Mouse (Mus musculus) monocyte, adult 5-6 weeks (primary cell): ENCODE results near the gene Pgpep1. TPM values are rescaled to one million over a fixed set of nuclear protein-coding genes. Genes with fewer than 3 reads are reported as not detected.

Experiments used
- ATAC-seq: fragments of 153-309, 156-312 bp; replicated peaks from 2 replicates; pipeline ENCODE4 v1.8.0; 2017; ENCODE audit warnings: mild to moderate bottlenecking; ENCODE audit not compliant: low TSS enrichment, insufficient number of reproducible peaks, severe bottlenecking, poor library complexity, low FRiP score
- total RNA-seq: library from RNA; stranded (forward); fragments of 200-1000, 200-491, 200-594 nt; gene quantifications from 3 replicates; pipeline ENCODE4 v1.2.3, GENCODE M21; 2017

Gene Pgpep1
- total RNA-seq = 2.3 to 4.9 TPM (median 3.3 TPM) in 3 replicates

- 0 out of 2 replicates have a peak, but pooled peaks have one; percentile 2 for ATAC-seq
These were observed at the start of gene Pgpep1 for GRCm38 (mm10) chr8:70660273-70660725. Gene Pgpep1, minus strand, starts transcription at chr8:70660388.

GRCm38 (mm10) chr8:70709794-70710193 lies 49.6 kb upstream of the Pgpep1 start:
- no peak for ATAC-seq

GRCm38 (mm10) chr8:70708281-70708680 lies 48.1 kb upstream of the Pgpep1 start:
- ATAC-seq = no peak

GRCm38 (mm10) chr8:70703287-70703686 lies 43.1 kb upstream of the Pgpep1 start, which contains the start of gene Iqcn:
Gene Iqcn, plus strand, starts transcription at chr8:70703457.
- ATAC-seq = no peak

GRCm38 (mm10) chr8:70702842-70703182 lies 42.6 kb upstream of the Pgpep1 start:
- no peak for ATAC-seq

GRCm38 (mm10) chr8:70701982-70702841 lies 42.0 kb upstream of the Pgpep1 start:
- ATAC-seq = no peak

GRCm38 (mm10) chr8:70701048-70701981 lies 41.1 kb upstream of the Pgpep1 start:
- no peak for ATAC-seq

GRCm38 (mm10) chr8:70700555-70700922 lies 40.4 kb upstream of the Pgpep1 start:
- 0 out of 2 replicates have a peak, but pooled peaks have one; percentile 7 for ATAC-seq

GRCm38 (mm10) chr8:70699834-70700554 lies 39.8 kb upstream of the Pgpep1 start:
- no peak for ATAC-seq

GRCm38 (mm10) chr8:70699116-70699833 lies 39.1 kb upstream of the Pgpep1 start:
- ATAC-seq = no peak

GRCm38 (mm10) chr8:70698310-70699109 lies 38.3 kb upstream of the Pgpep1 start, which contains the start of gene Jund:
Gene Jund, plus strand, starts transcription at chr8:70698949.
- peak; percentile 74 for ATAC-seq

GRCm38 (mm10) chr8:70697366-70698250 lies 37.4 kb upstream of the Pgpep1 start:
- ATAC-seq = no peak

GRCm38 (mm10) chr8:70696946-70697345 lies 36.8 kb upstream of the Pgpep1 start:
- ATAC-seq = no peak

- no peak for ATAC-seq
These were observed 36.1 kb upstream of the Pgpep1 start for GRCm38 (mm10) chr8:70696019-70696885.

GRCm38 (mm10) chr8:70695318-70696018 lies 35.3 kb upstream of the Pgpep1 start:
- peak; percentile 14; the same call in 1 of the 2 replicates for ATAC-seq
